Mouse (Mus musculus) embryonic facial prominence, embryonic 11.5 days (tissue): Measurements from ENCODE around the gene 1700011L22Rik. TPM values are rescaled to one million over a fixed set of nuclear protein-coding genes. Genes with fewer than 3 reads are reported as not detected.
A peak's percentile ranks its signal among the peaks of the same experiment; 100 is the strongest.

Experiments
- ATAC-seq: fragments of 200-750 bp; cut with Nextera tagmentation; replicated peaks from 2 replicates; pipeline ENCODE4 v1.8.0; 2017; ENCODE audit warnings: low read depth; ENCODE audit not compliant: insufficient number of reproducible peaks, low FRiP score, low TSS enrichment
- DNase-seq: peaks from one replicate; pipeline ENCODE4 v3.0.0-alpha.2; 2015; ENCODE audit warnings: low spot score
- H3K27ac ChIP-seq: fragments of 300-500 bp; sonication (generic); replicated peaks from 2 replicates; pipeline ENCODE4 v1.5.1; 2014; ENCODE audit warnings: mild to moderate bottlenecking, low read depth, low read length, control low read depth
- H3K27me3 ChIP-seq: fragments of 300-500 bp; sonication (generic); 2 replicates; pipeline ENCODE4 v1.6.1; 2014; ENCODE audit warnings: mild to moderate bottlenecking, low read length, moderate library complexity, mixed read lengths; ENCODE audit not compliant: control insufficient read depth, insufficient read depth
- H3K36me3 ChIP-seq: fragments of 300-500 bp; sonication (generic); replicated peaks from 2 replicates; pipeline ENCODE4 v1.6.1; 2014; ENCODE audit warnings: low read depth, mild to moderate bottlenecking, low read length, moderate library complexity, mixed read lengths; ENCODE audit not compliant: control insufficient read depth, insufficient read depth
- H3K4me1 ChIP-seq: fragments of 300-500 bp; sonication (generic); 2 replicates; pipeline ENCODE4 v1.6.1; 2014; ENCODE audit warnings: low read length, mixed read lengths; ENCODE audit not compliant: control insufficient read depth, insufficient read depth
- H3K4me2 ChIP-seq: fragments of 300-500 bp; sonication (generic); 2 replicates; pipeline ENCODE4 v1.6.1; 2014; ENCODE audit warnings: low read depth, mild to moderate bottlenecking, control low read depth, low read length, moderate library complexity
- H3K4me3 ChIP-seq: fragments of 300-500 bp; sonication (generic); 2 replicates; pipeline ENCODE4 v1.5.1; 2014; ENCODE audit warnings: low read depth, low read length, control low read depth
- H3K9ac ChIP-seq: fragments of 300-500 bp; sonication (generic); replicated peaks from 2 replicates; pipeline ENCODE4 v1.6.1; 2014; ENCODE audit warnings: mild to moderate bottlenecking, control low read depth, low read length
- H3K9me3 ChIP-seq: fragments of 300-500 bp; sonication (generic); replicated peaks from 2 replicates; pipeline ENCODE4 v1.6.1; 2016; ENCODE audit warnings: mild to moderate bottlenecking, low read length, inconsistent platforms, mixed read lengths; ENCODE audit not compliant: control insufficient read depth
- WGBS: fragments of 180-500 bp; shearing (Covaris S2); extraction: QIAGEN DNeasy Blood & Tissue Kit; methylation state at CpG from one replicate; pipeline ENCODE4 v1.1.7; 2014; 5-methylcytosine and 5-hydroxymethylcytosine counted together
- polyA plus RNA-seq: library from polyadenylated mRNA; unstranded; fragments of >200 nt; fragmentation: Nextera tagmentation; extraction: Ambion mirVana; gene quantifications from 2 replicates; pipeline ENCODE4 v1.2.1, GENCODE M21; 2014

Gene 1700011L22Rik
- polyA plus RNA-seq = not detected in 2 replicates

DNA sequence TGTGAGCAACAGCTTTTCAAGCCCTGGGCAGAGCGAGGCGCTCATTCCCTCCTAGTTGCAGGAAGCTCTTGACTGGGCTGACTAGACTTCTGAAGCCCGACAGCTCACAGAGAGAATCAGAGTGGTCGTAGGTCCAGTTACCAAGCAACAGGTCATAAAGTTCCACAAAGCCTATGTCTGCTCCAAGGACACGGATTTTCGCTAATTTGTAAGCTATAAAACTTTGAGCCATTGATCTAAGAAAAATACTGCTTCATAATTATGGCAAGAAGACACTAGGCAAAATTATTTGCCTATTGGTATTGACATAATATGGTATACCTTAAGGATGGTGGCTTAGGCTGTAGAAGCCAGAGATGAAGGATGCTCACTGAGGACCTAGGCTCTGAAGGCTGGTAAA is at the start of gene 1700011L22Rik:
Gene 1700011L22Rik (minus strand): TSS at position 101 of the 400 bp plus-strand sequence.
- H3K27me3 ChIP-seq = no peaks in the 10 kb centered on the region
- no peak for DNase-seq

GRCm38 (mm10) chr8:79297763-79298162 is 49.4 kb upstream of the 1700011L22Rik start:
- Histone ChIP-seq H3K36me3 (no peaks in the 10 kb centered on the region), H3K27ac (no peak overlapping the region), H3K4me3 (no peak overlapping the region), H3K27me3 (no peaks in the 10 kb centered on the region), H3K4me1 (no peaks in the 10 kb centered on the region), H3K9ac (no peak overlapping the region), H3K4me2 (no peak overlapping the region), H3K9me3 (no peaks in the 10 kb centered on the region)
- ATAC-seq = no peak
- WGBS = 64% methylated on average over 3 of the region's 3 CpGs
- peak; percentile 79 for DNase-seq

More for the DNA sequence above, at the start of gene 1700011L22Rik:
- H3K36me3 ChIP-seq = no peaks in the 10 kb centered on the region
- 88% methylated on average over 6 of the region's 6 CpGs for WGBS
- no peak within 1 kb of the TSS for H3K4me3 ChIP-seq
- no peak for ATAC-seq
- no peaks in the 10 kb centered on the region for H3K9me3 ChIP-seq
- H3K9ac ChIP-seq = no peak within 1 kb of the TSS
- H3K27ac ChIP-seq = no peak within 1 kb of the TSS
- H3K4me2 ChIP-seq = no peak within 1 kb of the TSS
- no peaks in the 10 kb centered on the region for H3K4me1 ChIP-seq

DNA sequence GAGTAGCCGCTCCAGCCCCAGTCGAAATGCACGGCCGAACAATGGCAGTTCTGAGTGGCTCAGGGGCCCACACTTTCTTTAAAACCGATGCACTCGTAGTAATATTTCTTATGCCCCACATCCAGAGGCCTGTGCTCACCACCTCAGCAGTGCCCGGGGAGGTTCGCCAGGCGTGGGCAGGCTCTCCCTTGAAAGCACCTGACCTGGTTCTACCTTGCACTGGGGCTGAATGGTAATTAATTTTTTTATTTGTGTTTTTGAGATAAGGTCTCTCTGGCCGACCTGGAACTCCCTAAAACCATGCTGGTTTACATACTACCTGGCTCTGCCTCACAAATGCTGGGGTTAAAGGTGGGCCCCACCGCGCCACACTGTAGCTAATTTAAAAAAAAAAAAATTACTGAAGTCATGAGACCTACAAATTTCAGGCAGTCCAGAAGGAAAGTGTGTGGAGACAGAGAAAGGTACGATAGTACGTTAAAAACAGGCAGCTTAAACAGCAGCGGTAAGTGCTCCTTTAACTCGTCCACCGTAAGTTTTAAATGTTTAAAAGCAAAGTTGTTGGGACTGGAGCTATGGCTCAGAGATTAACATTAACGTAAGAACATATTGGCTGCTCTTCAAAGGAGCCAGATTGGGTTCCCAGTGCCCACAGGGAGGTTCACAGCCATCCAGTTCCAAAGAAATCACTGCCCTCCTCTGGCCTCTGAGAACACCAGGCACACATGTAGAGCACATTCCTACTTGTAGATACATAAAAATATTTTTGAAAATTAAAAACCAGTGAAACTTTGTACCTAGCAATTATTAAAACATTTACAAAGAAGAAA is 47.1 kb upstream of the 1700011L22Rik start:
- Histone ChIP-seq H3K4me1 (no peaks in the 10 kb centered on the region), H3K4me2 (peak overlapping the region; percentile 77), H3K27me3 (no peaks in the 10 kb centered on the region), H3K27ac (peak overlapping the region; percentile 92), H3K4me3 (peak overlapping the region; percentile 61), H3K36me3 (no peaks in the 10 kb centered on the region), H3K9ac (peak overlapping the region; percentile 88), H3K9me3 (no peaks in the 10 kb centered on the region)
- ATAC-seq = no peak
- WGBS = 16% methylated on average over 18 of the region's 18 CpGs
- DNase-seq = peak; percentile 13

- ATAC-seq (peak; percentile 95), DNase-seq (peak; percentile 98)
- H3K27me3 ChIP-seq = no peaks in the 10 kb centered on the region
- H3K9ac ChIP-seq = peak within 1 kb of the TSS; percentile 88
- H3K4me3 ChIP-seq = peak within 1 kb of the TSS; percentile 61
- H3K4me1 ChIP-seq = no peaks in the 10 kb centered on the region
- H3K9me3 ChIP-seq = no peaks in the 10 kb centered on the region
- H3K4me2 ChIP-seq = peak within 1 kb of the TSS; percentile 77
- no peaks in the 10 kb centered on the region for H3K36me3 ChIP-seq
- WGBS = under 1% methylated on average over 67 of the region's 74 CpGs
- peak within 1 kb of the TSS; percentile 92 for H3K27ac ChIP-seq
Observed at GRCm38 (mm10) chr8:79294610-79295275, 46.4 kb upstream of the 1700011L22Rik start, which contains the start of gene Mmaa. Gene Mmaa (minus strand): TSS chr8:79294937.

- Histone ChIP-seq H3K4me2 (peak overlapping the region; percentile 24), H3K36me3 (no peaks in the 10 kb centered on the region), H3K9ac (no peak overlapping the region), H3K9me3 (no peaks in the 10 kb centered on the region), H3K4me3 (peak overlapping the region; percentile 61), H3K4me1 (no peaks in the 10 kb centered on the region), H3K27me3 (no peaks in the 10 kb centered on the region), H3K27ac (no peak overlapping the region)
- WGBS = 76% methylated on average over 3 of the region's 3 CpGs
- DNase-seq (no peak), ATAC-seq (no peak)
Observed at GRCm38 (mm10) chr8:79293841-79294240, 45.5 kb upstream of the 1700011L22Rik start.

GRCm38 (mm10) chr8:79292712-79293264 is 44.4 kb upstream of the 1700011L22Rik start:
- no peaks in the 10 kb centered on the region for H3K4me1 ChIP-seq
- ATAC-seq = no peak
- no peaks in the 10 kb centered on the region for H3K36me3 ChIP-seq
- no peak overlapping the region for H3K27ac ChIP-seq
- H3K9me3 ChIP-seq = no peaks in the 10 kb centered on the region
- no peaks in the 10 kb centered on the region for H3K27me3 ChIP-seq
- H3K4me2 ChIP-seq = no peak overlapping the region
- H3K9ac ChIP-seq = no peak overlapping the region
- no peak for DNase-seq
- H3K4me3 ChIP-seq = no peak overlapping the region
- 80% methylated on average over 3 of the region's 3 CpGs for WGBS

GRCm38 (mm10) chr8:79289592-79289991 is 41.2 kb upstream of the 1700011L22Rik start:
- Histone ChIP-seq H3K4me3 (no peak overlapping the region), H3K36me3 (no peaks in the 10 kb centered on the region), H3K27me3 (no peaks in the 10 kb centered on the region), H3K9me3 (no peaks in the 10 kb centered on the region), H3K4me1 (no peaks in the 10 kb centered on the region), H3K4me2 (no peak overlapping the region), H3K27ac (no peak overlapping the region), H3K9ac (no peak overlapping the region)
- WGBS = 88% methylated on average over 5 of the region's 5 CpGs
- DNase-seq = no peak
- ATAC-seq = no peak
